Mouse (Mus musculus) activated CD4-positive, CD25-positive, alpha-beta regulatory T cell, adult 4 months (primary cell): Measurements from ENCODE around the gene Krt71. TPM values are rescaled to one million over a fixed set of nuclear protein-coding genes. Genes with fewer than 3 reads are reported as not detected.

Experiments used
- polyA plus RNA-seq, 2 experiments: library from polyadenylated mRNA; unstranded; fragments of 100-300 nt; shearing (Covaris generic); gene quantifications; one replicate each; pipeline ENCODE4 v1.2.1; 2017

The Krt71 gene
- polyA plus RNA-seq, 2 experiments from 2014 or later: not detected

Other genes with a start within 250 kb of the Krt71 start
- gene Gm49425, start 225.8 kb downstream of the Krt71 start, polyA plus RNA-seq: not detected
- gene Krt84, start 210.3 kb downstream of the Krt71 start, polyA plus RNA-seq: not detected
- gene Krt82, start 192.4 kb downstream of the Krt71 start, polyA plus RNA-seq: not detected
- not detected for gene Krt90, start 180.2 kb downstream of the Krt71 start, polyA plus RNA-seq
- gene Krt75, start 169.2 kb downstream of the Krt71 start, polyA plus RNA-seq: under 1 TPM in 1 of 2 experiments, not detected in 1; 0.17 TPM
- gene Gm5414, start 114.9 kb downstream of the Krt71 start, polyA plus RNA-seq: not detected
- gene Gm5478, start 95.7 kb downstream of the Krt71 start, polyA plus RNA-seq: not detected
- gene Krt6b, start 62.8 kb downstream of the Krt71 start, polyA plus RNA-seq: under 1 TPM in 1 of 2 experiments, not detected in 1; 0.24 TPM
- not detected for gene Krt6a, start 48.8 kb downstream of the Krt71 start, polyA plus RNA-seq
- not detected for gene Krt5, start 30.2 kb downstream of the Krt71 start, polyA plus RNA-seq
- gene Krt72, start 43.4 kb upstream of the Krt71 start, polyA plus RNA-seq: not detected
- not detected for gene Krt73, start 59.2 kb upstream of the Krt71 start, polyA plus RNA-seq
- gene Krt2, start 75.1 kb upstream of the Krt71 start, polyA plus RNA-seq: not detected
- gene Krt1, start 107.7 kb upstream of the Krt71 start, polyA plus RNA-seq: not detected
- gene Krt77, start 126.6 kb upstream of the Krt71 start, polyA plus RNA-seq: not detected
- gene Krt76, start 149.8 kb upstream of the Krt71 start, polyA plus RNA-seq: not detected
- gene Krt4, start 181.6 kb upstream of the Krt71 start, polyA plus RNA-seq: not detected
- not detected for gene Krt79, start 197.2 kb upstream of the Krt71 start, polyA plus RNA-seq
- not detected for gene Krt78, start 211.2 kb upstream of the Krt71 start, polyA plus RNA-seq